Mouse (Mus musculus): ENCODE results near the gene Higd2a. TPM values are rescaled to one million over a fixed set of nuclear protein-coding genes. Genes with fewer than 3 reads are reported as not detected.

Higd2a gene
- 100 to 1,000 TPM; 169 to 175 TPM for total RNA-seq (2021)

DNA sequence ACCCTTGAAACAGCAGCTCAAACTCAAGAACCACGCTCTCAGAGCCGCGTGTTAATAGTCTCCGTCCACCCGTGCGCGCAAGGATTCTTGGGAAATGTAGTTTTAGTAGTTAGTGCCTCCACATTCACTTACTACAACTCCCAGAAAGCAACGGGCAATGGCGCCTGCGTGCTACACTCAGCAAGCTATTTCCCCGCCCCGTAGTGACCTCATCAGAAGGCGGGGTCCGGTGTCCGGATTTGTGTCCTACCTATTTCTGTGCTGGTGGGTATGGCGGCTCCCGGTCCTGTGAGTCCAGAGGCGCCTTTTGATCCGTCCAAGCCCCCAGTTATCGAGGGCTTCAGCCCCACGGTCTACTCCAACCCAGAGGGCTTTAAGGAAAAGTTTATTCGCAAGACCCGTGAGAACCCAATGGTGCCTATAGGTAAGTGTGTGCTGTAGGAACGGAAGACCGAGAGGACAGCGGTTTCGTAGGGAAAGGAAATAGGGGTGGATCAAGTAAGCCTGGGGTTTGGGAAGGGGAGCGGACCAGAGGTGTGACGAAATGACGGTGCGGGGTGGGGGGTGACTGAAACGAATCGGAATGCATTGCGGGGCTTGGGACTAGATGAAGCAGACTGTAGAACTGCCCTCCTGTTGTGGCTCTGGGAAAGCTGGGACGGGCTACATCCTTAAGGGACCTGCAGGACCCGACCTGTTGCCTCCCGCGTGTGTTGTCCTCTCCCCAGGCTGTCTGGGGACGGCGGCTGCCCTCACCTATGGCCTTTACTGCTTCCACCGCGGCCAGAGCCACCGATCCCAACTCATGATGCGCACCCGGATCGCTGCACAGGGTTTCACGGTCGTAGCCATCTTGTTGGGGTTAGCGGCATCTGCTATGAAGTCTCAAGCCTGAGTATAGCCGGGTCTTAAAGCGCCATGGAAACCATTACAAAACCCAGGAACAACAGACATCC, at the start of gene Higd2a, which contains the start of gene Nop16:
Gene Higd2a, plus strand, starts transcription at position 212 of the 956 bp plus-strand sequence.
Gene Nop16, minus strand, starts transcription at position 95 of the 956 bp plus-strand sequence.
- peak; percentile 95 to 96 for DNase-seq

DNA sequence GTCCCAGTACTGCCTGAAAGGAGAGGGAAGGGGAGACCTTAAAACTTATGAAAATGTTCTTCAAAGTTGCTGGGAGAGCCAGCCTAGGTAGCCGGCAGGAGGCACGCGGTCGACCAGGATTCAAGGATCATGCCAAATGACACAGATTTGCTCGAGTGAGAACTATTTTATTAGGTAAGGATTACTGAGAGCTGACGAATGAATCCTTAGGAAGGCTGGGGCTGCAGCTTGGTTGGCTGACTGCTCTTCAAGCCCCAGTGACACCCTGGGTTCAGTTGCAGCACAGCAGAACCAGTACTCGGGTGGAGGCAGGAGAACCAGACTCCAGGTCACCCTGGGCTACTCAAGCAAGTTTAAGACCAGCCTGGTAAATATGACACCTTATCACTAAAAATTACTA, 42.0 kb upstream of the Higd2a start:
- DNase-seq, result no peak

DNA sequence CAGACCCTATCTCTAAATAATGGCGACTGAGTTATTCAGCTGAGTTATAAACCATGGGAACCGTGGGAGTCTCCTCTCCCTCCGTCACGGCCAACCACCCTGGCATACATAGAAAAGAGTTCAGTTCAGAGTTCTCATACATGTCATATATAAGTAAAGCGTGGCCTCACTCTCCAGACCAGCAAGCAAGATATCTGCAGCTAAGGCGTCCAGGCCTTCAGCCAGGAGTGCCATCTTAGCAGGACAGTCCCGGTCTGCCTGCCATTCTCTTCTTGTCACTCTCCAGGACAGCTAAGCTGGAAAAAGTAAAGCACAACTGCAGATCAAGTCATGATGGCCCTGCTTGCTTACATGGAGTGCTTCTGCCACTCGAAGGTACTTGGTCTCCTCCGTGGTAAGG, 33.8 kb upstream of the Higd2a start:
- no peak for DNase-seq

DNA sequence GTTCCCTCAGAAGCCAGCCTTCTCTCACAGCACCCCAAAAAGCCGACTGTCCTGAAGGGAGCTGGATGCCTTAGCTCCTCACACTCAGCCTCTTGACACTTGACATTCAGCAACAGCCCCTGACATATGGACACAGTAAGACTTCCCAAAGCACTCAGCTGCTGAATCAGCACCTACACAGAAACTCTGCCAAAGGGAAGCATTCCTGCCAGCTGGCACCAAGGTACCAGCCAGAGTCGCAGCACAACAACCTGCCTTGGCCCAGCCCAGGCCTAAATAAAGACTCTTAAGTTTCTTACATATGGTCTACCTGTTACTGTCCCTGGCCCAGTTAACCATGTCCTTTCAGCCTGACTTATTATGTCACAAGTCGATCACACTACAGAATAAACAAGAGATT, 33.2 kb upstream of the Higd2a start:
- no peak for DNase-seq

DNA sequence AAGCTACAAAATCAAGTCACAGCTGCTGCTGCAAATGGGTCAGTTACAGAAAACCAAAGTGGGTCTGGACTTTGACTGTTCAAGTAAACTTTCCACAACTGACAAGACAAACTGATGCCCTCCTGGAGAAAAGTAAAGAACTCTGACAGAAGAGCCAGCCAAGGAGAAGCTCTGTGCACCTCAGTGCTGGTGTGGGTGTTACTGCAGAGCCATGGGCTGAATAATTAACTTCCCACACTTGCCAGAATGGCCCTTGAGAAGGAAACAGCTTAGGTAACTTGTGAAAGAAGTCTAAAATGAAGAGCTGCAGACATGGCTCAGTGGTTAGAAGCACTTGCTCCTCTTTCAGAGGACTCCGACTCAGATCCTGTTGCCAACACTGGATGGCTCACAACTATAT, 32.4 kb upstream of the Higd2a start:
- DNase-seq, result no peak

DNA sequence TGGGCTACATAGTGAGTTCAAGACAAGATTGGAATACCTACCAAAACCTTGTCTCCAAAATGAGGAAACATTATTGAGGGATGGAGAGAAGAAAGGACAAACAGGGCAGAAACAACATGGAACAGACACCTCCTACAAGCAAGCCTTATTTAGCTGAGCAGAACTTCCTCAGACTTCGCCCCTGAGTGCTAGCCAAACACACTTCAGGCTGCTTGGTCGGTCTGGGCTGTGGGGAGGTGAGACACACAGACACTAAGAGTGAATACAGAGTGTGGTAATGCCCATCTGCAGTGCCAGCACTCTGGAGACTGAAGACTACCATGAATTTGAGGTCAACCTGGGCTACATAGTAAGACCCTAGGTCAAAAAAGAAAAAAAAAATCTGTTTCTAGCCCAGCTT, 30.4 kb upstream of the Higd2a start:
- DNase-seq, result no peak

DNA sequence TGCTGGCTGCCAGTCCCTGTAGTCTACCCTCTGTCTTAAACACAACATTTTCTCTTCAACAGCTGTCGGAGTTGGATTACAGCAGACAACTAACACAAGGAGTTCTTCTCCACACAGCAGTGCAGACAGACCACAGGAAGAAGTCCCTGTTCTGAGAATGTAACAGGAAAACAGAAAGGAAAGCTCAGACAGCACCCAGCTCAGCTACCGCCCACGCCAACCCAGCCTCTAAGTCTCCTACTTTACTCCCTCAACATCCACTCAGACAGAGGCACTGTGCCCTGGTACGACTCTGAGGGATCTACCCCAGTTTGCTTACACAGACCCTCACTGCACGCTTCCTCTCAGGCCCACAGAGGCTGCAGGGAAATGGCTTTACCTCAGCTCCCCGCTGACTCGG, 29.4 kb upstream of the Higd2a start:
- no peak for DNase-seq

DNA sequence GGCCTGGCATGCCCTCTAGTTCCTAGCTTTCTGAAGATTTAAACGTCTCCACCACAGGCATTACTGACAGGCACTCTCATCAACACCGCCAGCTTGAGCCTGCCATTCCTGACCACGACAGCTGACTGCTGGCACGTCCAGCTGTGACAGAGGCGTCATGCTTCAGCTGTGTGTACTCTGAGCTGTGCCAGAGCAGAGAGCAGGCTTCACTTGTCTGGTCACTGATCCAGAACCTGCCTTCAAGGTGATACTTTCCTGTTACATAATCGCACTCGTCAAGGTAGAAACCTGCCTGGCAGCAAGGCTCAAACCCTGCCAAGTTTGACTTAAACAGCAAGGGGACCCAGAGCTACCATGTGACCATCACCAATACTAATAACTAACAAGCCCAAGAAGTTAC, 27.4 kb upstream of the Higd2a start:
- no peak for DNase-seq

DNA sequence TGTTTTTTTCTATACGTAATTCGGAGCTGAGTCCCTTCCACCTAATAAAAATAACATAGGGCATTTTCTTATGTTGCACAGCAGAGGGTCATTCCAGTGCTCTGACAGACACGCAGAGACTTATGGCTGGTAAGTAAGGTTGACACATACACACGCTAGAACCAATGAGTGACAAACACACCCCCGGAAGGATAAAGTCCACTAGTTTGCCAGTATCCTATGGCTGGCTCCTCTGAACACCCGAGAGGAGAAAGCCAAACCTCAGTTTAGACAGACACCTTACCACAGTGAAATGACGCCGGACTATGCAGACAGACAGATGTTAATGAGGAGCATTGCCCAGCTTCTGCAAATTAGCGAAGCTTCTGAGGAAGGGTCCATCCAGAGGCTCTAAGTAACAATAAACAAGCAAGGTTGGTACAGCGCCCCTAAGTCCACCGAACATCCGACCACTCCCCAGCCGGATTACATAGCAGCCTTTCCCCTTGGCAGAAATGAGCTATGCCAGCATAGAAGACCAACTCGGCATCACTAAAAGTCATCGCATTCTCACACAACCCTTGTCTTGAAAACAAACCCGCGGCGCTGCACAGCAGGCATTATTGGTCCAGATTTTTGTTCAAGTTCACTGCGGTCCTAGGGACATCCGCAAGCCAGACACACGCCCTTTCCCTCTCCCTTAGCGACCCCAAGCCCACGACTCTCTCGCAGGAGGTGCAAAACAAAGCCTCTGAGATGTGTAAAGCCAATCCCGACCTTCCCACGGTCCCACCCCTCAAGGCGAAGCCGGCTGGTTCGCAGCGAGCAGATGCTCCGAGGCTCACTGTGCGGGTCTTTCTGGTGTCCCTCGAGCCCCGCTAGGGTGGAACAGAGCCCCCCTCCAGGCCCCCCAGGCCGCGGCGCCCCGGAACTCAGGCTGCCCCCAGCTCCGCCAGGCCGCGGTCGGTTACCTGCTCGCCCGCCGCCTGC, 25.5 kb upstream of the Higd2a start:
- no peak for DNase-seq

DNA sequence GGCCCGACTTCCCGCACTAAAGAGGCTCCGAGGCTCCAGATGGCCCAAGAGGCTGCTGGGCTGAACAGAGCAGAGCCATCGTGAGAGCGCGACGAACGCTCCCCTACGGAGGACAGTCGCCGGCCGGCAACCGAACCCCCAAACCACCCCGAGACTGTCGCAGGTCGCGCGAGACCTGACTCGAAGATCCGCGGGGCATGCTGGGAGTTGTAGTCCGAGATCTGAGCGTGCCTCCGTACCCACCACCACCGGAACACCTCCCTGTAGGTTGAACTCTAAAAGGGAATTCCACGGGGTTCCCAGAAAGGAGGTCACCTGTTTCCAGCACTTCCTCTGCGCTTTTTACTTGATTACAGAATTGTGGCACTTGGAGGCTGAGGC, 24.8 kb upstream of the Higd2a start, which contains the start of gene 4833439L19Rik:
Gene 4833439L19Rik, minus strand, starts transcription at position 235 of the 381 bp plus-strand sequence.
- peak; percentile 93 to 94 for DNase-seq

DNA sequence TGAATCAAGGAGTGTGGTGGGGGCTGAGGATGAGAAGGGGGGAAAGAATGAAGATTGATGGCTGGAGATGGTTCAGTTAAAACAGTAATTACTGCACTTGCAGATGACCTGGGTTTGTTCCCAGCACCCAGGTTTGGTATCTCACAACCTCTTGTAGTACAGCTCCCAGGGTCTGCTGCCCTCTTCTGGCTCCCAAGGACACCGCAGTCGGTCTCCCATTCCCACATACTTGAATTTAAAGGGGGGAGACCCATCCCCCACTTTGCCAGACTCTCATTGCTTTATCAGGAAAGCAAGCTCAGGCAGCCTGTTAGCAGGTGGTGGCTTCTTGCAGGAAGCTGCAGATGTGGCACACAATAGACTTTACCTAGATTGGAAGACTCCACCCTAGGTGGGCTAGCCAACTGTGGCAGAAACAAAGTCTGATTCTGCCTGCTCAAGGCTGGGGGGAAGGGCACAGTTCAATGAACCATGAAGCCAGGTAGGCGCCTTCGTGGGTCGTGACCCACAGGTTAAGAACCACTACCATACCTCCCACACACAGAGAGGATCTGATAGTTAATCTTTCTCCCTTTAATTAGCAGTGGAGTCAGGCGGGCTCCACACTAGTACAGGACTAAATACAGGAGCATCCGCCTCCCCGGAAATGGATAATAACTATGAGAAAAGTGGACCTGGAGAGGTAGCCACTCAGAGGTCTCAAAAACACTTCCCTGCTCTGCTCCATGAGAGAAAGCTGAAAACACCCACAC, 24.2 kb upstream of the Higd2a start:
- DNase-seq, result peak in 1 of 2 experiments; percentile 34

DNA sequence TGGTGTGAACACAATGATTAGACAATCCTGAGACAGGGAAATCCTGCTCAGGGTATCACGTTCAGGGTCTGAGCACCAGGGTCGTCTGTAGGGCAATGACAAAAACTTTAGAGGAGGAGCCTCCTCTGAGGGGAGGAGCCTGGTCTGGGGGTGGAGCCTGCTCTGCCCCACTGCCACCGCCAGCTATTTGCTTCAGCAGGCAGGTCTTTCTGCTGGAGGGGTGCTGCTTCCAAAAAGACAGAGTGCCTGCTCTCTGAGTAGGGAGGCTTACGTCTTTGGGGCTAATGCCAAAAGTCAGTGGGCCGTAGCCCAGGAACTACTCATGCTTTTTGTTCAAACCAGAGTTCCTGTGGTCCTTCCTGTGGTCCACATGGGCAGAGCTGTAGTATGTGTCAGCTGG, 21.6 kb upstream of the Higd2a start:
- DNase-seq, result no peak

DNA sequence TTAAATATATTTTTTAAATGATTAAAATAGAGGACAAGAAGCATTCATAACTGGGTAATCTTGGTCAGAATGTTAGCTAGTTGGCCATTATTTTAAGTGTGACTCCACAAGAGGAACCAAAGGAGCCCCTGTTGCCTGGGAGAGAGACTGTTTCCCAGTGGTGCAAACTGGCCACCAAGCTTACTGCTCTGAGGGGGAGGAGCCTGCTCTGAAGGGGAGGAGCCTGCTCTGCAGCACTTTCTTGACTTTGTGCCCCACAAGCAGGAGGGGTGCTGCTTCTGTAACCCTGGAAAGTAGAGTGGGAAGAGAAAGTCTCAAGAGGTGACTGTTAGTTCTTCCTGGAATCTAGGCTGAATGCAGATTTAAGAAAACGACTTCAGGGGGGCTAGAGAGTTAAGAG, 20.7 kb upstream of the Higd2a start:
- no peak for DNase-seq

DNA sequence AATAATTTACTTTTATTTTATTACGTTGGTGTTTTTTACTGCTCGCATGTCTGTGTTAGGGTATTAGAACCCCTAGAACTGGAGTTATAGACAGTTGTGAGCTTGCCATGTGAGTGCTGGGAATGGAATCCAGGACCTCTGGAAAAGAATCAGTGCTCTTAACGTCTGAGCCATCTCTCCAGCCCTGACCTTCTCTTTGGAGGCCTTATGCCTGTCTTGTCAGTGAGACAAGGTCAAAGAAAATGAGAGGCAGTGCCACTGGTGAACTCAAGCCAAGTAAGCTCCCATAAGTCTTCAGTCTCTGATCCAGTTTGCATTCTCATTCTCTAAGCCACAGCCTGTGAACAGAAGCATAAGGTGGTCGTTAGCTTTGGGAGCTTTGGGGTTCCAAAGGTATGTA, 19.3 kb upstream of the Higd2a start:
- DNase-seq, result no peak

DNA sequence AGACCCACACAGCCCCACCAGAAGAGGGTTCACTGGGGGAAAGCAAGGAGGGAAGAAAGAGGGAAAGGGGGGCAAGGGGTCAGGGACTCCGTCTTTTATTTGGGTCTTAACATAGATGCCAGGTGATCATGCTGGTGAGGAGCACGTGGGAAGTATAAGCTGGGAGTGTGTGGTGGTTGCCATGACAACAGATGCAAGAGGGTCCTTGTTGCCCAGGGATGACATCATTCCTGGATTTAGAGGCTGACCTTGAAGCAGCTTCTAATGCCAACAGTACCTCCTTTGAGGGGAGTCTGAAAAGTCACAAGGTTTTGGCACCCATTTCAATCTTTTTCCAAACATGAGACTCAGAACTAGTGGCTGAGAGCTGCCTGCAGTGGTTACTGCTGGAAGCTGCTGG, 18.4 kb upstream of the Higd2a start:
- DNase-seq, result no peak

DNA sequence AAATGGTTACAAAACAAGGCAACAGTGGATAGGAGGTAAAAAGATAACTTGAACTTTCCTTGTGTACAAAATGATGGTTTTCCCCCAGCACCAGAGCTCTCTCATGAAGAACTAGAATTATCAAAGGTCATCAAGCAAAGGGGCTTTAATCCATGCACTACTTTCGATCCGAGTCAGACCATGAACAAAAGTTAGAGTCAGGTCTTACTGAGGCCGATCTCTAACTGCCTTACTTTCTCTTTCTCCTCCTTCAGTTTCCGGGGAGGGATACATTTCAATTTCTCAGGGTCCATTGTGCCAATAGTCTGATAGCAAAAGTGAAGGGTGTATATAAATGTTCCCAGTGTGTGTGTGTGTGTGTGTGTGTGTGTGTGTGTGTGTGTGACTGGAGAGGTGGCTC, 17.4 kb upstream of the Higd2a start:
- no peak for DNase-seq

DNA sequence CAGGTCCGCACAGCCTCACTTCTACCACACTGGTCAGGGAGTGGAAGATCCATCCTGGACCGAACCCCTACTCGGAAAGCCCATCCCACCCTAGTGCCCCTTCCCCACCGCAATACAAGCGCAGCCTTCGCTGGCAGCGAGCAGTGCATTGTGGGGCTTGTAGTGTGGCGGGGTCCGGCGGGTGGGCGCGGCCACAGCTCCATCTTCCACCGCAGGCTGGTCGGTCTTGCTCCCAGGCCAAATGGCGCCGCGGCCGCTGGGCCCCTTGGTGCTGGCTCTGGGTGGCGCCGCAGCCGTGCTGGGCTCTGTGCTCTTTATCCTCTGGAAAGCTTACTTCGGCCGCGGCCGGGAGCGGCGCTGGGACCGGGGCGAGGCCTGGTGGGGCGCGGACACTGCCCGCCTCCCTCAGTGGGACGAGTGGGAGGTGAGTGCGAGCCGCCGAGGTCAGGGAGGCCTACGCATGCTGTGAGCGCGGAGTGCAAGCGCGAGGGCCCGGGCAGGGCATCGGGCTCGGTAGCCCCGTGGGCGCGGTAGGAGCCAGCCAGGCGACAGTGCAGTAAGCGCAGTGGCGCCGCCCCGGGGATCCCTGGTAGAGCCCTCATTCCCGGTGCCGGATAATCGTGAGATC, 15.0 kb upstream of the Higd2a start, which contains the start of gene Arl10:
Gene Arl10, plus strand, starts transcription at position 162 of the 628 bp plus-strand sequence.
- peak; percentile 80 for DNase-seq

DNA sequence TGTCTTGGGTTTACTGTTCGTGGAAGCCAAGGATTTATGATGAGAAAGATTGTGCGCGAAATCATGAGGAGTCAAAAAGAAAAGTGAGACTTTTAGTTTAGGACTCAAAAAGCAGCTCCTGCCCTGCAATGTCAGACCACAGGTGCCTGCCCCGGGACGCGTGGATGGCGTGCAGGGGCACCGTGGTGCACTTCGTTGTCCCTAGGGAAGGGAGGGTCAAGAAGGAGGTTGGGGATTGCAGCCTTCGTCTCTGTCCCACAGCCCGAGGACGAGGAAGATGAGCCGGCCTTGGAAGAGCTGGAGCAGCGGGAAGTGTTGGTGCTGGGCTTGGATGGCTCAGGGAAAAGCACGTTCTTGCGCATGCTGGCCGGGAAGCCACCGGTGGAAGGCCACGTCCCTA, 14.5 kb upstream of the Higd2a start:
- DNase-seq, result no peak

DNA sequence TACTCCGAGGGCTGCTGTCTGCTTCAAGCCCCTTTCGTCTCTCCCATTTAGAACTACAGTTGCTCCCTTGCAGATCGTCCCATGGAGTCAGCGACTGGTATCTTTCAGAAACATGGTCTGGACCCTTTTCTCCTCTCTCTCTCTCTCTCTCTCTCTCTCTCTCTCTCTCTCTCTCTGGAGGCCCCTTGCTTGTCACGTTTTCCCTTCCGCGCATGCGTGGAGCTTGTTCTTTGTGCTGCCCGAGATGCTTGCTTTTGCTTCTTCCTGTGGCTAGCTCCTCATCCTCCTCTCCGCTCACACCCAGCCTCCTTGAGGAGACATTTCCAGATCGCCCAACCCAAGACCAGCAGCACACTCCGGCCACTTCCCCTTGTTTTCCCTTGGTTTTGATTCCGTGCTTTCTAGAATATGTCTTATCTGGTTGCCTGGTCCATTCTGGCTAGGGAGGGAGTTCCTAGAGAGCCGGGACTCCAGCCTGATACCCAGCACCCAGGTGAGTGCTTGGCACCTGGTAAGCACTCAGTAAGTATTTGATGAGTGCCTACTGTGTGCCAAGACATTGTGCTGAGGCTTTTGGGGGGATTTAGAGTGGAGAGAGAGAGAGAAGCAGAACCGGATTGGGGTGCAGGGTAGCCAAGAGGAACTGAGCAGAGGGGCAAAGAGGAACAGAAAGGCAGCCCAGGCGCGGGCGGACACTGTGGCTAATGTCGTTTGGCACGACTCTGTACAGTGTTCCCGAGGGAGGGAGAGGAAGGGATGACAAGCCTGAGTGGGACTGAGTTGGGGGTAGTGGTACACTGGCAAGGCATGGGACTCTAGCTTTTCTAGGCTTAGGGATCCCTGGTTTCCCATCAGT, 12.1 kb upstream of the Higd2a start:
- no peak for DNase-seq

DNA sequence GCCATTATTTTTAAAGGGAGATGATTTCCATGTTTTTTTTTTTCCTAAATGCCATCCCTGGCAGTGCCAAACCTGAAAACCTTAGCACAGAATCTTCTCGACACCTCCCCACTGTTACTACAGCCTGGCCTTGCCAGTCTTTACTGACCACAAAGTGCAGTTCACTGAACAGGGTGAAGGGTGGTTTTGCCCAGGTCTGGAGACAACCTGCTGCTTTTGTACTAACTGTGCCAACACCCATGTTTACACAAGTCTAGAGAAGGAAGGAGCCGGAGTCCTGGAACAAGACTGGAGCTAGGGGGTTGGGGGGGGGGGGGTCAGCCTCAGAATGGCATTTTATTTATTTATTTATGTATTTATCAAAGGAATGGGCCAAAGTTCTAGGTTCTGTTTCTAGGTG, 8.6 kb upstream of the Higd2a start:
- DNase-seq, result no peak

DNA sequence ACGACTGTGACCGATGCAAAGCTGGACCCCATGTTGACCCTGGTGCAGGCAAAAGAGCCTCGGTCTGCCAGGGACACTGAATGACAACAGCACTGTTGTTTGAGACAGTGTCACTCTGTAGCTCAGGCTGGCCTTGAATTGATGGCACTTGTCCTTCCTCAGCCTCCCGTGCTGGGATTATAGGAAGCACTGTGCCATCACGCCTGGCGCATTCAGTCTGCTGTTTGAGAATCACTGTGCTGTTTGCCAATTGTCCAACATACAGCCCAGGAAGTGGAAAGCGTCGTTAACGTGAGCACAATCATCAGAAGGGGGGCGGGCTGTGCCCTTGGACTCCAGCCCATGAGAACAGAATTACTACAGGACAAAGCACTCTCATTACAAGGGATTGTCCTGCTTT, 7.9 kb upstream of the Higd2a start:
- peak; percentile 19 to 29 for DNase-seq

All from layer of hippocampus, postnatal 36 days (tissue).